Mouse (Mus musculus): Measurements from ENCODE around the gene Dnlz. TPM values are rescaled to one million over a fixed set of nuclear protein-coding genes. Genes with fewer than 3 reads are reported as not detected.

Gene Dnlz
- polyA plus RNA-seq, 1 experiment from 2014 or later: 25.1 TPM

DNA sequence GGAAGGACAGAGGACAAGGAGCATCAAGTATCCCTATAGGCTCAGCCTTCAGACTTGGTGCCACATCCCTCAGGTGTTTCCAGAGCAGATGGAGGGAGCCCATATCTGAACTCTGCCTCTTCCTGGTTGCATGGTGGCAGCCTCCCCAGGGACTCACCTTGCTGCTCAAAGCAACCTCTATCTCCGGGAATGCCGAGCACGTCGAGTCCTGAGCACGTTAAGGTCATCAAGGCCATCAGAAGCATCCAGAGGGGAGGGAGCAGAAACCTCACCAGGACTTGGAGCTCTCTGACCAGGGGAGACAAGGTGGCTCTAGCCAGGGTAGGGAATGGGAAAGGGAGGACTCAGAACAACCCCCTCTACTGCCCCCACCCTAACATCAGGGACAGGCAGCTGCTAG, 11.6 kb upstream of the Dnlz start:
- WGBS: 79% methylated on average over 5 of the region's 5 CpGs
- H3K27me3 ChIP-seq (ENCODE audit: control insufficient read depth, insufficient read depth, low read length): no peaks in the 10 kb centered on the region
- no peak overlapping the region for H3K4me3 ChIP-seq (ENCODE audit: low read depth, low read length)
- no peak overlapping the region for H3K27ac ChIP-seq (replicated peaks; ENCODE audit: low read depth, low read length)
- H3K4me2 ChIP-seq (ENCODE audit: low read depth, low read length): no peak overlapping the region
- DNase-seq (ENCODE audit: low spot score) (no peak), ATAC-seq (replicated peaks; ENCODE audit: insufficient number of reproducible peaks, low FRiP score, low TSS enrichment, low read depth) (no peak)
- H3K36me3 ChIP-seq (replicated peaks; ENCODE audit: control insufficient read depth, insufficient read depth, low read depth, low read length): peaks cover 8% of the 10 kb centered on the region
- H3K9ac ChIP-seq (replicated peaks; ENCODE audit: low read length): no peak overlapping the region
- H3K9me3 ChIP-seq (replicated peaks; ENCODE audit: control insufficient read depth, low read length): no peaks in the 10 kb centered on the region
- no peaks in the 10 kb centered on the region for H3K4me1 ChIP-seq (ENCODE audit: control insufficient read depth, insufficient read depth, low read length)

DNA sequence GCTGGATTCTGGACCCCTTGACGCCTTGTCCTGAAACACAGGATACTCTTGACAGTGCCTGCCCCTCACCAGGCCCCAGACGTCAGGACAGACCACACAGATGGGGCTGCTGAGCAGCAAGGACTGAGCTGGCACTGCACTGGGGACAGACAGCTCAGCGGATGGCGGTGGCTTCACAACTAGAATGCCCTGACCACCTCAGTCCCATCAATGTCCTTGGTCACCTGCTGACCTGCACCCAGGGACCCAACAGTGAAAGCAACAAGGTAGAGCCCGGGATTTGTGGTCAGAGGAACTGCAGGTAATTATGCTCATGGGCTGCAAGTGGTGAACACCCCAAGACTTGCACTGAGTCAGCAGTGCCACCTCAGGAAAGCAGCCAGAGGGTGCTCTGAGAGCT, 11.1 kb upstream of the Dnlz start:
- no peak for DNase-seq (ENCODE audit: low spot score)
- H3K9ac ChIP-seq (replicated peaks; ENCODE audit: low read length): no peak overlapping the region
- ATAC-seq (replicated peaks; ENCODE audit: insufficient number of reproducible peaks, low FRiP score, low TSS enrichment, low read depth): no peak
- H3K27me3 ChIP-seq (ENCODE audit: control insufficient read depth, insufficient read depth, low read length): no peaks in the 10 kb centered on the region
- no peak overlapping the region for H3K27ac ChIP-seq (replicated peaks; ENCODE audit: low read depth, low read length)
- no peaks in the 10 kb centered on the region for H3K4me1 ChIP-seq (ENCODE audit: control insufficient read depth, insufficient read depth, low read length)
- peaks cover 7% of the 10 kb centered on the region for H3K36me3 ChIP-seq (replicated peaks; ENCODE audit: control insufficient read depth, insufficient read depth, low read depth, low read length)
- H3K4me3 ChIP-seq (ENCODE audit: low read depth, low read length): no peak overlapping the region
- 78% methylated on average over 5 of the region's 5 CpGs for WGBS
- H3K9me3 ChIP-seq (replicated peaks; ENCODE audit: control insufficient read depth, low read length): no peaks in the 10 kb centered on the region
- H3K4me2 ChIP-seq (ENCODE audit: low read depth, low read length): no peak overlapping the region

DNA sequence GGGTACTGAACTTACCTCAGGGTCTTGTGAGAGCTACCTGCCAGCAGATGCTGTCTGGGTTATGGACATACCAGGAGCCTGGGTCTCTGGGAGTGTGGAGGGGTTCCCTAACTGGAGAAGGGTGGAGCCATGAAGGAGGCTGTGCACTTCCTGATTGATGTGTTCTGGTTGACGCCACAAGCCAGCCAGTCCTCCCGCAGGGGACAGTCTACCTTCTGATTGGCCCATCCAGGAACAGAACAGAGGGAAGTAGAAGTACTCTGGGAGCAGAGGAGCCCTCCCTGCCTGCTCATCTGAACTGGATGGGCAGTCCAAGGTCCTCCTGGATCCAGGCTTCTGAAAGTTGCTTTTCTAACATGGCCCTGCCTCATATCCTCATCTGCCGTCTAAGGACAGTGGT, 8.9 kb upstream of the Dnlz start, which contains the start of gene Card9:
Gene Card9, minus strand, starts transcription at position 147 of the 400 bp plus-strand sequence.
- DNase-seq (ENCODE audit: low spot score): no peak
- H3K27me3 ChIP-seq (ENCODE audit: control insufficient read depth, insufficient read depth, low read length): no peaks in the 10 kb centered on the region
- H3K4me1 ChIP-seq (ENCODE audit: control insufficient read depth, insufficient read depth, low read length): no peaks in the 10 kb centered on the region
- no peak for ATAC-seq (replicated peaks; ENCODE audit: insufficient number of reproducible peaks, low FRiP score, low TSS enrichment, low read depth)
- H3K4me3 ChIP-seq (ENCODE audit: low read depth, low read length): no peak within 1 kb of the TSS
- H3K27ac ChIP-seq (replicated peaks; ENCODE audit: low read depth, low read length): no peak within 1 kb of the TSS
- no peak within 1 kb of the TSS for H3K4me2 ChIP-seq (ENCODE audit: low read depth, low read length)
- H3K9me3 ChIP-seq (replicated peaks; ENCODE audit: control insufficient read depth, low read length): no peaks in the 10 kb centered on the region
- no peak within 1 kb of the TSS for H3K9ac ChIP-seq (replicated peaks; ENCODE audit: low read length)
- 46% methylated on average over 3 of the region's 3 CpGs for WGBS
- H3K36me3 ChIP-seq (replicated peaks; ENCODE audit: control insufficient read depth, insufficient read depth, low read depth, low read length): peaks cover 5% of the 10 kb centered on the region

DNA sequence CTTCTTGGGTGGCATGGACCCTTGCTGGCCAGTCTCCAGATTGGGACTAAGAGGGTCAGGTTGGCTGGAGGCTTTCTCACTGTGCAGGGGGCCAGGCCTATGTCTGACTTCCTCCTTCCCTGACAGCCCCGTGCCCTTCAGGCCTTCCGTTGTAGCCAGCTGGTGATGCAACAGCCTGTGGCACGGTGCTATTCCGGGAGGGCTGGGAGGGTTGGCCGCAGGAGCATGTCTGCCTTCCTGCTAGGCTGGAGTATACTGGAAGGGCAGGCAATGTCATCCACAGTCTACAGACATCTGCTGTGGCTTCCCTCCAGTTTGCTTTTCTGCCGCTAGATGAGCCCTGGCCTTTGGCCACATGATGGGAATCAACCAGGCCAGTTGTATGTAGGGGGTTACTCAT, 8.1 kb upstream of the Dnlz start:
- Histone ChIP-seq H3K4me2 (ENCODE audit: low read depth, low read length) (no peak overlapping the region), H3K4me1 (ENCODE audit: control insufficient read depth, insufficient read depth, low read length) (no peaks in the 10 kb centered on the region), H3K27ac (replicated peaks; ENCODE audit: low read depth, low read length) (no peak overlapping the region), H3K9me3 (replicated peaks; ENCODE audit: control insufficient read depth, low read length) (no peaks in the 10 kb centered on the region), H3K4me3 (ENCODE audit: low read depth, low read length) (no peak overlapping the region), H3K9ac (replicated peaks; ENCODE audit: low read length) (no peak overlapping the region), H3K36me3 (replicated peaks; ENCODE audit: control insufficient read depth, insufficient read depth, low read depth, low read length) (no peaks in the 10 kb centered on the region; the same call in none of the 2 replicates), H3K27me3 (ENCODE audit: control insufficient read depth, insufficient read depth, low read length) (no peaks in the 10 kb centered on the region)
- ATAC-seq (replicated peaks; ENCODE audit: insufficient number of reproducible peaks, low FRiP score, low TSS enrichment, low read depth): no peak
- no peak for DNase-seq (ENCODE audit: low spot score)
- 81% methylated on average over 6 of the region's 6 CpGs for WGBS

DNA sequence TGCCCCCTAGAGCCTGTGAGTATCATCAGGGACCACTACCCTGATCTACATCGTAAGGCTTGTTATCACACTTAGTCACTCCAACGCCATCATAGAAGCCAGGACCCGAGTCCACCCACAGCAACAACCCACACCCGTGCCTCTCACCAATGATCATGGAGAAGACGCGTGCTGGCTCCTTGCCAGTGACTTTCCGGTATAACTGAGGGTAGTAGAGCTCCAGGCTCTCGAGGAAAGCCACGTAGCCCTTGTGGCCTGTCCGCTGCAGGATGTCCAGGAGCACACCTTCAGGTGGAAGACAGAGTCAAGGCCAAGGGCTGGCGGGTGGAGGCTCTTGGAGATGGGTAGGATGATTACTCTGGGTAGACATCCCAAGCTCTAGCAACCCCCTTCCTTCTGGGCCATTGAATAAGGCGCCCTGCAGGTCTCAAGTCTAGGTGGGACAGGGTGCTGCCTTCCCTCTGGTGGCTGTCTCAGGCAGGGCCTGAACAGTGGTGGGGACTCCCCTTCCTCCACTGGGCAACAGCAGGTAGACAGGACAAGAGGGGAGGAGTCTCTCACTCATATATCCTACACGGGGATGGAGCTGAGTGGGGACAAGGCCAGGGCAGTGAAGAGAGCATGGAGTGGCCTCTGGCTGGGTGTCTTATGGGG, 6.9 kb upstream of the Dnlz start:
- Histone ChIP-seq H3K4me3 (ENCODE audit: low read depth, low read length) (no peak overlapping the region), H3K4me2 (ENCODE audit: low read depth, low read length) (no peak overlapping the region), H3K9me3 (replicated peaks; ENCODE audit: control insufficient read depth, low read length) (no peaks in the 10 kb centered on the region), H3K4me1 (ENCODE audit: control insufficient read depth, insufficient read depth, low read length) (no peaks in the 10 kb centered on the region), H3K9ac (replicated peaks; ENCODE audit: low read length) (no peak overlapping the region), H3K36me3 (replicated peaks; ENCODE audit: control insufficient read depth, insufficient read depth, low read depth, low read length) (no peaks in the 10 kb centered on the region), H3K27ac (replicated peaks; ENCODE audit: low read depth, low read length) (no peak overlapping the region), H3K27me3 (ENCODE audit: control insufficient read depth, insufficient read depth, low read length) (no peaks in the 10 kb centered on the region)
- DNase-seq (ENCODE audit: low spot score) (no peak), ATAC-seq (replicated peaks; ENCODE audit: insufficient number of reproducible peaks, low FRiP score, low TSS enrichment, low read depth) (no peak)
- WGBS: 89% methylated on average over 13 of the region's 13 CpGs

DNA sequence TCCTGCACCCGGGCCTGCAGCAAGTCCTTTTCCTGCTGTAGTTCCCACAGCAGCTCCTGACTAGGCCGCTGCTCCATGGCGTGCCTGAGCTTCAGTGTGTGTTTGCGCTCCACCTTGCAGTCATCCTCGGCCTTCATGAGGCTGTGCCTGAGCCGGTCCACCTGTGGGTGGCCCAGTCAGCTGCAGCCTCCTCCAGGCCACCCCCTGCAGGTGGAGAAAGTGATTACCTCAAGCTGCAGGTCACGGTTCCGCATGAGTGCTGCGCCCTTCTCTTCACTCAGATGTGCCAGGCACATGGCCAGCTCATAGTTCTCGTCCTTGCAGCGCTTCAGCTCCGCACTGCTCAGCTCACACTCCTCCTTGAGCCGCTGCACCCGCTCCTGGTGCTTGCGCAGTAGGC, 5.6 kb upstream of the Dnlz start:
- Histone ChIP-seq H3K4me1 (ENCODE audit: control insufficient read depth, insufficient read depth, low read length) (no peaks in the 10 kb centered on the region), H3K4me2 (ENCODE audit: low read depth, low read length) (no peak overlapping the region), H3K27me3 (ENCODE audit: control insufficient read depth, insufficient read depth, low read length) (no peaks in the 10 kb centered on the region), H3K9me3 (replicated peaks; ENCODE audit: control insufficient read depth, low read length) (no peaks in the 10 kb centered on the region), H3K9ac (replicated peaks; ENCODE audit: low read length) (no peak overlapping the region), H3K36me3 (replicated peaks; ENCODE audit: control insufficient read depth, insufficient read depth, low read depth, low read length) (no peaks in the 10 kb centered on the region), H3K27ac (replicated peaks; ENCODE audit: low read depth, low read length) (no peak overlapping the region), H3K4me3 (ENCODE audit: low read depth, low read length) (no peak overlapping the region)
- ATAC-seq (replicated peaks; ENCODE audit: insufficient number of reproducible peaks, low FRiP score, low TSS enrichment, low read depth) (no peak), DNase-seq (ENCODE audit: low spot score) (peak; percentile 9)
- 44% methylated on average over 15 of the region's 15 CpGs for WGBS

DNA sequence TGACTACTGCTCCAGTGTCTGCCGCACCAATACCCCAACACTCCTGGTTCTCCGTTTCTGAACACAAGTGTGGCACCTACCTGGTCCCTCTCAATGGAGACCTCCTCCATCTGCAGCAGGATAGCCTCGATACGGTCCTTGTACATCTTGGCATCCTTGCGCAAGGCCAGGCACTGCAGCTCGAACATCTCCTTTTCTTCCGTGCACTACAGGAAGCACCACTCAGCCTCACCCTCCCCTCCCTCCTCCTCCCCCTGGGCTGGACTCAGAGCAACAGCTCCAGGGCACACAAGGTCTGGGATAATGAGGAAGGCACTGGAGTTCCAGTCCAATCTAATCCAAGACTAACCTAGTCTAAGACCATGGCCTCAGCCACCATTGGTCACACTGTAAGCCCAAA, 4.8 kb upstream of the Dnlz start:
- Histone ChIP-seq H3K4me2 (ENCODE audit: low read depth, low read length) (no peak overlapping the region), H3K4me1 (ENCODE audit: control insufficient read depth, insufficient read depth, low read length) (no peaks in the 10 kb centered on the region), H3K27ac (replicated peaks; ENCODE audit: low read depth, low read length) (no peak overlapping the region), H3K27me3 (ENCODE audit: control insufficient read depth, insufficient read depth, low read length) (no peaks in the 10 kb centered on the region), H3K36me3 (replicated peaks; ENCODE audit: control insufficient read depth, insufficient read depth, low read depth, low read length) (no peaks in the 10 kb centered on the region), H3K9me3 (replicated peaks; ENCODE audit: control insufficient read depth, low read length) (no peaks in the 10 kb centered on the region), H3K4me3 (ENCODE audit: low read depth, low read length) (no peak overlapping the region), H3K9ac (replicated peaks; ENCODE audit: low read length) (no peak overlapping the region)
- DNase-seq (ENCODE audit: low spot score) (no peak), ATAC-seq (replicated peaks; ENCODE audit: insufficient number of reproducible peaks, low FRiP score, low TSS enrichment, low read depth) (no peak)
- 62% methylated on average over 7 of the region's 7 CpGs for WGBS

DNA sequence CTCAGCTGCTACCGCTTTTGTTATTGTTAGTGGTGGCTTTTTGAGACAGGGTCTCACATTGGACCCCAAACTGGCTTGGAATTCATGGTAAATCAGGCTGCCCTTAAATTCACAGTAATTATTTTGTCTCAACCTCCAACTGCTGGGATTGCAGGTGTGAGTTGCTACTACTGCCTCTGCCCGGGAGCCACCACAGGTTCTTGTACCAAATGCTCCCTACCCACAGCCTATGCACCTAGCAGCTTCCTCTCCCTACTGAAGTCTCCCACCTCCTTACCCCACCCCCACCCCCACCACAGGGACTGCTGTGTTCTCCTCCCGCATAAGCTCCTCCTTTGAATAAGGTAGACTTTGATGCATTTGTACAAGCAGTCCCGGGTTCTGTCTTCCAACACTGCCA, 4.3 kb upstream of the Dnlz start:
- 82% methylated on average over 4 of the region's 4 CpGs for WGBS
- DNase-seq (ENCODE audit: low spot score) (no peak), ATAC-seq (replicated peaks; ENCODE audit: insufficient number of reproducible peaks, low FRiP score, low TSS enrichment, low read depth) (no peak)
- H3K9me3 ChIP-seq (replicated peaks; ENCODE audit: control insufficient read depth, low read length): no peaks in the 10 kb centered on the region
- H3K27ac ChIP-seq (replicated peaks; ENCODE audit: low read depth, low read length): no peak overlapping the region
- no peaks in the 10 kb centered on the region for H3K36me3 ChIP-seq (replicated peaks; ENCODE audit: control insufficient read depth, insufficient read depth, low read depth, low read length)
- no peaks in the 10 kb centered on the region for H3K4me1 ChIP-seq (ENCODE audit: control insufficient read depth, insufficient read depth, low read length)
- no peak overlapping the region for H3K9ac ChIP-seq (replicated peaks; ENCODE audit: low read length)
- no peak overlapping the region for H3K4me3 ChIP-seq (ENCODE audit: low read depth, low read length)
- no peak overlapping the region for H3K4me2 ChIP-seq (ENCODE audit: low read depth, low read length)
- H3K27me3 ChIP-seq (ENCODE audit: control insufficient read depth, insufficient read depth, low read length): no peaks in the 10 kb centered on the region
